Mouse (Mus musculus) ES-E14 (cell line): ENCODE data around the gene Tmem222.

ENCODE experiments used
- MAFK ChIP-seq: IDR thresholded peaks from 2 replicates; pipeline ENCODE4 v1.6.1; 2014; ENCODE audit warnings: mild to moderate bottlenecking, low read depth, low read length, inconsistent platforms; ENCODE audit not compliant: insufficient read depth
- ZC3H11A ChIP-seq: IDR thresholded peaks from 2 replicates; pipeline ENCODE4 v1.6.1; 2012; ENCODE audit warnings: low read depth, mild to moderate bottlenecking, inconsistent platforms, low read length, borderline replicate concordance
- ZNF384 ChIP-seq: IDR thresholded peaks from 2 replicates; pipeline ENCODE4 v1.6.1; 2012; ENCODE audit warnings: low read depth, low read length, inconsistent platforms

GRCm38 (mm10) chr4:133240490-133240921 is 37.1 kb downstream of the Tmem222 start, which contains the start of gene Map3k6:
- TF ChIP-seq MAFK, result no peak
- TF ChIP-seq ZNF384, result no peak
- no peak for TF ChIP-seq ZC3H11A
